Mouse (Mus musculus) hindbrain, postnatal 0 days (tissue): ENCODE data around the gene Gm16503. TPM values are rescaled to one million over a fixed set of nuclear protein-coding genes. Genes with fewer than 3 reads are reported as not detected.
A peak's percentile ranks its signal among the peaks of the same experiment; 100 is the strongest.
"Not testable (repeated sequence)": the region's sequence is repeated elsewhere in the genome, so short reads cannot be mapped to it uniquely, and the experiment has no call there.

Experiments
- ATAC-seq: fragments of 200-750 bp; cut with Nextera tagmentation; 2 replicates; pipeline ENCODE4 v1.8.0; 2017; ENCODE audit warnings: mild to moderate bottlenecking, moderate TSS enrichment, moderate library complexity
- DNase-seq: peaks from one replicate; pipeline ENCODE4 v3.0.0-alpha.2; 2015; ENCODE audit warnings: low spot score
- H3K27ac ChIP-seq: fragments of 300-500 bp; sonication (generic); 2 replicates; pipeline ENCODE4 v1.5.1; 2014; ENCODE audit warnings: mild to moderate bottlenecking
- H3K27me3 ChIP-seq: fragments of 300-500 bp; sonication (generic); 2 replicates; pipeline ENCODE4 v1.6.1; 2014; ENCODE audit warnings: low read length, mixed read lengths; ENCODE audit not compliant: insufficient read depth
- H3K36me3 ChIP-seq: fragments of 300-500 bp; sonication (generic); 2 replicates; pipeline ENCODE4 v1.6.1; 2014; ENCODE audit warnings: low read length, mixed read lengths; ENCODE audit not compliant: insufficient read depth
- H3K4me1 ChIP-seq: fragments of 300-500 bp; sonication (generic); 2 replicates; pipeline ENCODE4 v1.6.1; 2014; ENCODE audit warnings: antibody characterized with exemption, low read length, mixed read lengths; ENCODE audit not compliant: insufficient read depth
- H3K4me2 ChIP-seq: fragments of 300-500 bp; sonication (generic); 2 replicates; pipeline ENCODE4 v1.6.1; 2014; ENCODE audit warnings: low read depth, mild to moderate bottlenecking, low read length, moderate library complexity, mixed read lengths
- H3K4me3 ChIP-seq: fragments of 300-500 bp; sonication (generic); 2 replicates; pipeline ENCODE4 v1.5.1; 2014; ENCODE audit warnings: low read length
- H3K9ac ChIP-seq: fragments of 300-500 bp; sonication (generic); replicated peaks from 2 replicates; pipeline ENCODE4 v1.6.1; 2014; ENCODE audit warnings: mild to moderate bottlenecking, low read length, moderate library complexity, mixed read lengths
- H3K9me3 ChIP-seq: fragments of 300-500 bp; sonication (generic); 2 replicates; pipeline ENCODE4 v1.6.1; 2016; ENCODE audit warnings: low read length, mixed read lengths
- CTCF ChIP-seq: IDR thresholded peaks from 2 replicates; pipeline ENCODE4 v1.5.1; 2016; ENCODE audit warnings: antibody characterized with exemption, control low read depth, low read depth
- WGBS: fragments of 180-500 bp; shearing (Covaris S2); extraction: QIAGEN DNeasy Blood & Tissue Kit; methylation state at CpG from one replicate; pipeline ENCODE4 v1.1.7; 2014; 5-methylcytosine and 5-hydroxymethylcytosine counted together
- polyA plus RNA-seq: library from polyadenylated mRNA; unstranded; fragments of >200 nt; fragmentation: Nextera tagmentation; extraction: Ambion mirVana; gene quantifications from 2 replicates; pipeline ENCODE4 v1.2.1, GENCODE M21; 2015
- total RNA-seq: library from RNA; depleted of rRNA; stranded (reverse); fragments of >200 nt; gene quantifications from 2 replicates; pipeline ENCODE4 v1.2.3, GENCODE M21; 2014; rRNA removed

Gene Gm16503
- total RNA-seq = 0.58 and 1.0 TPM in 2 replicates
- 0.48 and 0.68 TPM in 2 replicates for polyA plus RNA-seq

GRCm38 (mm10) chr4:147539918-147540317 lies at the start of gene Gm16503:
Gene Gm16503, plus strand, starts transcription at chr4:147540218.
- not testable (repeated sequence) for H3K27ac ChIP-seq, H3K4me3 ChIP-seq, H3K36me3 ChIP-seq, H3K4me2 ChIP-seq, H3K9ac ChIP-seq, ATAC-seq, H3K27me3 ChIP-seq, DNase-seq, H3K4me1 ChIP-seq
- 88% methylated on average over 3 of the region's 3 CpGs for whole genome bisulfite sequencing
- H3K9me3 ChIP-seq = peaks cover 39% of the 10 kb centered on the region

DNA sequence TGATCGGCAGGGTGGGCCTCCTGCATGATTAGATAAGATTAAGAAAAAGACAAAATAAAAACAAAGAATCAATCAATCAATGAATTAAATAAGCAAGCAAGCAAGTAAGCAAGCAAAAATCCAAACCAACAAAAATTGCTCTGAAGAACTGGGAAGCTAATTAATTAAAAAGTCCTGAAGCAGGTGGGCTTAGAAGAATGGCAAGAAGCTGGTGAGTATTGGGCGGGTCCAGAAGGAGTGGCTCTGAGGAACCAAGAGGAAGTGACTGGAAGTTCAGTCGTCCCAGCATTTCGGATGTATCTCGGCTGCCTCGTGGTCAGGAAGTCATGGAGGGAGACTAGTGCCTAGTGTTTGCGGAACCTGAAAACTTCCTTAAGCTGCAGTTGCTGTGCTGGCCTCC lies 47.9 kb upstream of the Gm16503 start, which contains the start of gene Zfp982:
Zfp982 (plus strand) TSS at position 301 of the 400 bp plus-strand sequence.
- 87% methylated on average over 7 of the region's 7 CpGs for WGBS
- H3K4me2 ChIP-seq, DNase-seq, H3K27ac ChIP-seq, H3K4me1 ChIP-seq, H3K4me3 ChIP-seq, H3K9ac ChIP-seq, H3K36me3 ChIP-seq, H3K27me3 ChIP-seq, ATAC-seq: not testable (repeated sequence)
- H3K9me3 ChIP-seq = peaks cover 52% of the 10 kb centered on the region

DNA sequence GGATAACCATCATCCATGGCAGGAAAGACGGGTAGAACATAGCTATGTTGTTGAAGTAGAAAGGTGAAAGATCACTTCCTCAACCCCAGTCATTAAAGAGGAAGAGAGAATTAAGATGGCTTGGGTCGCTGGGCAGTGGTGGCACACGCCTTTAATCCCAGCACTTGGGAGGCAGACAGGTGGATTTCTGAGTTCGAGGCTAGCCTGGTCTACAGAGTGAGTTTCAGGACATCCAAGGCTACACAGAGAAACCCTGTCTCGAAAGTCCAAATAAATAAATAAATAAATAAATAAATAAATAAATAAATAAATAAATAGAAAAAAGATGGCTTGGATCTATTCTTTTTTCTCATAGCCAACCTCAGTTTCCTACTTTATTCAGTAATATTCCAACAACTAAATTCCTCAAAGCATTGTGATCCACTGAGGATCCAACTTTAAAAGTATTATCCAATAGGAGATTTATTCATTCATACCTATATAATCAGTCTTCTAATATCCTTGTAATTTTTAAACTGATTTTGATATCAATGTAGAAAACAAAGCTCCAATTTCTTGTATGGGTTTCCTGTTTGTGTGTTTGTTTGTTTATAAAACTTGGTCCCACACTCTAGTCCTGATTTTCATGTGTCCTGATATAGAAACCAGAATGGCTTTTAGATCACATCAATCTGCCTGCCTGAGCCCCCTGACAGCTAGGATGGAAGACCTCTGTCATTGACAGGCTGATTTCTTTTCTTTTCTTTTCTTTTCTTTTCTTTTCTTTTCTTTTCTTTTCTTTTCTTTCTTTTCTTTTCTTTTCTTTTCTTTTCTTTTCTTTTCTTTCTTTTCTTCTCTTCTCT lies 41.0 kb upstream of the Gm16503 start:
- not testable (repeated sequence) for H3K36me3 ChIP-seq
- WGBS = 84% methylated on average over 5 of the region's 5 CpGs

GRCm38 (mm10) chr4:147509174-147509573 lies 30.8 kb upstream of the Gm16503 start:
- H3K4me3 ChIP-seq = no peak overlapping the region
- 78% methylated on average over 2 of the region's 2 CpGs for WGBS
- no peaks in the 10 kb centered on the region for H3K36me3 ChIP-seq
- peaks cover 27% of the 10 kb centered on the region for H3K9me3 ChIP-seq
- no peak overlapping the region for H3K9ac ChIP-seq
- H3K4me2 ChIP-seq = no peak overlapping the region
- no peak overlapping the region for H3K27ac ChIP-seq
- ATAC-seq = no peak
- H3K27me3 ChIP-seq = no peaks in the 10 kb centered on the region
- no peak for DNase-seq
- no peaks in the 10 kb centered on the region for H3K4me1 ChIP-seq
- TF ChIP-seq CTCF = no peak

More for the DNA sequence above, 41.0 kb upstream of the Gm16503 start:
- H3K4me1 ChIP-seq, H3K27ac ChIP-seq, DNase-seq, ATAC-seq, H3K27me3 ChIP-seq, H3K4me2 ChIP-seq, H3K9ac ChIP-seq, H3K4me3 ChIP-seq: not testable (repeated sequence)
- peaks cover 12% of the 10 kb centered on the region for H3K9me3 ChIP-seq

DNA sequence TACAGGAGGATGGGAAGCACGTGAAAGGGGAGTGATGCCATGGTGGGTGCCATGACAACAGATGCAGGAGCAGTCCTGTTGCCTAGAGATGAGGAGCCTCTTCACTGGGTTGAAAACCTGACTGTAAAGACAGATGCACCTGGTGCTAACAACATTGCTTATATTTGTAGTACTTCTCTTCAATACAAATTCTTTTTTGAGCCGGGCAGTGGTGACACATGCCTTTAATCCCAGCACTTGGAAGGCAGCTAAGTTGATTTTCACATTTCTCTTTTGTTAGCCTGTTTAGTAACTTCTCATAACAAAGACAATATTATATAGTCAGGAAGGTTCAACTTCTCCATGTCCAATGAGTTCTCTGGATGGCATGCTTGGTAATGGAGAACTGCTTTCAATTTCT lies 21.0 kb upstream of the Gm16503 start:
- peak; percentile 47; the same call in 1 of the 2 replicates for ATAC-seq
- Histone ChIP-seq H3K27ac (no peak overlapping the region), H3K27me3 (no peaks in the 10 kb centered on the region), H3K4me1 (no peaks in the 10 kb centered on the region), H3K4me3 (no peak overlapping the region), H3K36me3 (no peaks in the 10 kb centered on the region), H3K9me3 (peaks cover 66% of the 10 kb centered on the region), H3K4me2 (no peak overlapping the region), H3K9ac (no peak overlapping the region)
- no peak for DNase-seq
- WGBS = 72% methylated on average over 2 of the region's 2 CpGs
- no peak for TF ChIP-seq CTCF

DNA sequence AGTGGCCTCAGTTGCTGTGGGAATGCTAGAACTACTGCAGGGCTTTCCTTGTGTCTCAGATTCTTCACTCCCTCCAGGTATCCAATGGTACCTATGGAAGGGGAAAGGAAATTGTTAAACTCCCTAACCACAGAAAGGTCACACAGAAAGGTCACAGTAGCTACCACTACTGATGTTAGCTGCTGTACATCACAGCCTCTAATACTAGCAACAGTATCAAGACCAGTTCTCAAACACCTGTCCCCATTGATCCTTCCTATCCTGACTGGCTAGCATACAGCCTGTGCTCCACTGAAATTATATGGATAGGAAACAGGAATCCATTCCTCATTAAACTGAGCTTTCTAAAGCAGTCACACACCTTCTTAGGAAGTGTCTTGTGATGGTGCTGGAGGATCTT lies 19.9 kb upstream of the Gm16503 start:
- Histone ChIP-seq H3K4me2 (no peak overlapping the region), H3K27me3 (no peaks in the 10 kb centered on the region)
- ATAC-seq = no peak

DNA sequence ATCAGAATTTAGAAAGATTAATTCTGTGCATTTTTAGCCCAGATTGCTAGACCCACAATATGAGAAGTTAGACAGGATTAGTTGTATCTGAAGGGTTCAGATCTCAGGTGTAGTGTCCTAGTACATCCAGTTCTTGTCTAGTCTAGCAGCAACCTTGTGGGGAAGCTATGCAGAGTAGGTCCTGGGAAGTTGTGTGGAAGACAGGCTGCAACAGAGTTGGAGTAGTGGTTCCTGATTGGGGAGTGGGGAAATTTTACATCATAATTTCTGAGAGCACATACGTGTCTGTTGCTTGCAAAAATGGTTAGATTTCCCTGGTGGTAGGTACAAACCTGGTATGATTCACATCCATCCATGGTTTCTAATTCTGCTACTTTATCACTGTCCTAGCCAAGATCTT lies 14.9 kb upstream of the Gm16503 start:
- no peak for ATAC-seq
- Histone ChIP-seq H3K27me3 (no peaks in the 10 kb centered on the region), H3K4me1 (no peaks in the 10 kb centered on the region), H3K27ac (no peak overlapping the region), H3K9ac (no peak overlapping the region), H3K9me3 (peaks cover 64% of the 10 kb centered on the region), H3K4me3 (no peak overlapping the region), H3K36me3 (no peaks in the 10 kb centered on the region), H3K4me2 (no peak overlapping the region)
- no peak for DNase-seq
- 86% methylated on average over 1 of the region's 1 CpGs for WGBS
- no peak for TF ChIP-seq CTCF

More for the DNA sequence above, 19.9 kb upstream of the Gm16503 start:
- Histone ChIP-seq H3K4me1 (no peaks in the 10 kb centered on the region), H3K9me3 (peaks cover 75% of the 10 kb centered on the region), H3K27ac (no peak overlapping the region), H3K36me3 (no peaks in the 10 kb centered on the region), H3K9ac (no peak overlapping the region), H3K4me3 (no peak overlapping the region)
- TF ChIP-seq CTCF = no peak
- no peak for DNase-seq
